Mouse (Mus musculus): ENCODE data around the gene Shank1.
A peak's percentile ranks its signal among the peaks of the same experiment; 100 is the strongest.

The Shank1 gene

DNA sequence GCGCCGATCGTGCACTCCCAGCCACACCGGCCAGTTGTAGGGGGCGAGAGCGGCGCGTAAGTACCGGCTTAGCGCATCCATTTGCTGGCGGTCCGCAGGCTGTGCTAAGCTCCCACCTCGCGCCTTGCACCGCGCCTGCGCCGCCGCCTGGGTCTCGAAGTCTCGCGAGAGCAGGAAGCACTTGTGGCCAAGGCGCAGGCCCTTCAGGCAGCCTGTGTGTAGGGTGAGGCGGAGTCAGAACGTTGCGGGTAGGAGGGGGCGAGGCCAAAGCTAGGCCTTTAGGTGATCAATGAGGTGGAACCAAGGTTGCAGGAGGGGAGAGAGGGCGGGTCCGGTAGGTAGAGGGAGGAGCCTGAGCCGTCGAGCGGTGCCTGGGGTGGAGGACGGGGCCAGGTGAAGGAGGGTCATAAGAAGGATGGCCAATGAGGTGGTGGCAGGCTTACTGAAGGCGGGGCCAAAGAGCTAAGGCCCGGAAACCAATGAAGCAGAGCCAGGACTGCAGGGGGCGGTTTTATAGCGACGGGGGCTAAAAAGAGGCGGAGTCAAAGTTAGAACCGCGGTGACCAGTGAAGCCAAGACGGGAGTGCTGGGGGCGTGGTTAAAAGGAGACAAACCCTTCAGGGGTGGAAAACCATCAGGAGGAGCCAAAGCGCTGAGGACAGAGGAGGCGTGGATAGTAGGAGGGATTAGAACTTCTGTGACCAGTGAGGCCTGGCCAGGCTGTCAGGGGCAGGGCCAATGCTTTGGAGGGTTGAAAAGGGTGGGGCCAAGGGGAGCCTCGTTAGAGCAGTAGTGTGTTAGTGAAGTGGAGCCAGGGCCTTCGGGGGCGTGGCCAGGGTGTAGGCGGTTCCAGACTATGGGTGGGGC, 5.0 kb upstream of the Shank1 start:
- peak; percentile 97 to 99 for DNase-seq

DNA sequence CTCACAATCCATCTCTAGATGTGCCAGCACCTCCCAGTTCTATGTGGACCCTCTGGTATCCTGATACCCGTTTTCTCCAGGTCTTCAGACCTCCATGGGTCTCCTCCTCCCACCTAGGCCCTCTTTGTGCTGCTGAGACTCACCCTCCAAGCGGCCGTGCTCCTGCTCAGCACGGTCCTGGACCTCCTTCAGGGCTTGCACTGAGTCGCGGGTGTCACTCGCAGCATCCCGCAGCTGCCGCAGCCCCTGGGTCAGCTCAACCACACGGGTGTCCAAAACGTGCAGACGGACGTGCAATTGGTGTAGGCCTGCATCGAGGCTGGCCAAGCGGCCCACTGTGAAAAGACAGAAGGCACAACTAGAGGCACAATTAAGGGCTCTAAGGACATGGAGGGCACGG, 4.4 kb upstream of the Shank1 start:
- DNase-seq: peak in 1 of 2 experiments; percentile 31

DNA sequence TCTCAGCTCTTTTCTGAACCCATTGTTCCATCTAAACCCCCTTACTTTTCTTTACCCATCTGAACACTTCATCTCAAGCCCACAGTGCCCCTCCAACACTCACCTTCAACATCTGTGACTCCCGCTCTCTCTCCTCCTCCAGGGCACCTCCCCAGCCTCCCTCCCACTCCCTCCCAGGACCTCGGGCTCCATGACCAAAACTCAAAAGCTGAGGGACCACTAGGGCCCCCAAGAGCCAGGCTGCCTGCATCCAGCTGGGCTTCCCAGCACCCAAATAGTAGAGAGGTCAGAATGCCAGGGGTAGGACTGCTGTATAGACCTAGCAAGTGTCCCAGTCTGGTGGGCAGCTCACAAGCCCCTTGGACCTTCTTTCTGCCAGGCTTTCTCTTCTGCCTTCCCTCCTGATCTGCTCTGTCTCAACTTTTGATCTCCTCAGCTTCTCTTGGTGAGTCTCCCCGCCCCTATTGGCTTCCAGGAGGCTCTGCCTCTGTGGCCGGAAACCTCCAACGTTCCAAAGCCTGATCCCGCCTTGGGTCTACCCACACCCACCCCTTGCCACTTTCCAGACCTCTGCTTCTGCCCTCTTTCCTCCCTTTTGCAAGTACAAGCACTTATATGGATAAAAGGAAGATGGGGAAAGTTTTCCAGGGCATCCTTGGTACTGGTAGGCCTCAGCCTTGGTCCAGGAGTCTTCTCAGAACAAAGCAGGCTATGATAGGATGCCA, 3.4 kb upstream of the Shank1 start, which contains the start of gene Clec11a:
Gene Clec11a, minus strand, starts transcription at position 387 of the 725 bp plus-strand sequence.
- DNase-seq: peak in 1 of 2 experiments; percentile 42

DNA sequence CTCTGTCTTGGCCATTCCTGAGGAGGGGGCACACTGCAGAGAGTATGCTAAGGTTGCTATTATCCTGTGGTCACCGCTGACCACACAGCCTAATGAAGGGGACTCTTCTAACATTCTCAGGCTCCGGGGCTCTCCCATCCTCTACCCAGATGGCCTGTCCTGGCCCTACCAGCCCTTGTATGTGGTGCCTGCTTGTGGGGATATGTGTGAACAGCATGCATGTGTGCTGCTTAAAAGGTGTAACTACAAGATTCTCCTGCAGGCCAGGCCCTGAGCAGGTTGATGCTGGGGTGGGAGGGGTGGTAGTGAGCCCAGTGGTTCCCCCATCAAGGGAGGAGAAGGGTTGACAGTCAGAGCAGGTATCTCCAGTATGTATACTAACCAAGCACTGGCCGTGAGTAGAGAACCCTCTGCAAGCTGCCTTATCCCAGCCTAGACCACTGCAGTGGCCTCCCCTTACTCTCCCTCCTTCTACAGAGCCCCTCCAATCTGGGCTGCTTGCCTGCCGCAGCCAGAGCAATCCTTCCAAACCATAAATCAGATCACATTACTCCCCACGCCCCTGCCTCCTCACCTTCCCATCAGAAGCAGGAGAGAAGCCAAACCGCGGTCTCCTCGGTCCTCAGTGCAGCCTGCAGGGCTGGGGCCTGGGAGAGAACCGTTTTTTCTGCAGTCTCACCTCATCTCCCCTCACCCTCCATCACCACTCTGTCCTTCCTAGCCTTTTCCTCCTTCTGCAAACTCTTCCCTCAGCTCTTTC, 2.6 kb upstream of the Shank1 start:
- DNase-seq: no peak

DNA sequence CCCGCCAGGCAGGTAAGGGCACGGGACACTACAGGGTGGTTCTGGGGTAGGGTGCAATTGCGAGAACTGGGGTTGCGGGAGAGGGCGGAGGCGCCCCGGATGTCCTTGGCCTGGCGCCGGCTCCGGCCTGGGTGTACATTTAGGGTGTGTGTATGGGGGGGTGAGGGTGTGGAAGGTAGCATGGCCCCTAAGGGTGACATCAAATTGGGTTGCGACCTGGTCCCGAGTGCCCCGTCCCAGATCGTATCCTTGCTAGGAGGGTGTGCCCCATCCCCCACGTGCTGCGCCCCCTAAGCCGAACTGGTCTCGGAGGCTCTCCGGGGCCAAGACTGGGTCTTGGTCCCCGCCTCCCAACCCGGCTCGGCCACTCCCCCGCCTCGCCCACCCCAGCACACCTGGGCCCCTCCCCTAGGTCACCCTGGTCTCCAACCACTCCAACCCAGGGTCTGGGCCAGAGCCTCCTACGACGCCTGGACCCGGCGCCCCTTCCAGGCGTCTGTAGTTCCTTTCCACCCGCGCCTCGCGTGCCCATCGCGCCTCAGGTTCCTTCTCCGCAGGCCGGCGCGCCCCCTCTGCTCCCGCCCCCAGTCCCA, 328 bp downstream of the Shank1 start:
- no peak for DNase-seq

DNA sequence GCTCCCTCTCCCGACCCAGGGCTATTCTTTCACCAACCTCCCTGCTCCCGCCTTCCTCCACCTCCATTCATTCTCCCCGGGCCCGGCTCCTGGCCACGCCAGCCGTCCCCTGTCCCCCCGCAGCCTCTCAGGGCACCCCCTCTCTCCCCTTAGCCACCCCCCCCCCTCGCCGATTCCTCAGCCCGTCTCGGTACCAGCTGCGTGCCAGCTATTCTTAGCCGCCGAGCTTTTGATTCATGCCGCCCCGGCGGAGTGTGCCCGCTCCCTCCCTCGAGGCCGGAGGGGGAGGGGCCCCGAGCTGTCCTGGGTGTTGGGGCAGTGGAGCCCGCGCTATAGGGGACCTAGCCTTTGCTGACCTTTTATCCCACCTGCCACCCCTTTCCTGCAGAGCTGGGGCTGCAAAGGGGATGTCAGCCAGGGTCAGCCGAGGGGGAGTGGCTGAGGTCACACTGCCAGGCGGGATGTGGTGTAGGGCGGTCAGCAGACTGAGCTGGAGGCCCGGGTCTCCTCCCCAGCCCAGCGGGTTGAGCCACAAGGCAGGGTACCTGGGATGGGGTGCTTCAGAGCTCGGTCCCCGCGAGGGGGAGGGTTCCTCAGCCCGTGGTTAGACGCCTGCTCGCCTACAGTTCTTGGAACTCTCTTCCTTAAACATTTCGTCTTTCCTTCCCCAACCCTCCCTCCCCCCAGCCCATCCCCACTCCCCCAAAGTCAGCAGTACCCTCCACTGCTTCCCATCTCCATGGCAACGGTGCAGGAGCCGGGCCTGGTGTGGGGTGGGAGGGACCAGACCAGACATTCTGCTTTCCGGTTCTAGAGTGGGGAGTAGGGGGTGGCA, 1.0 kb downstream of the Shank1 start:
- DNase-seq: peak in 1 of 2 experiments; percentile 45

DNA sequence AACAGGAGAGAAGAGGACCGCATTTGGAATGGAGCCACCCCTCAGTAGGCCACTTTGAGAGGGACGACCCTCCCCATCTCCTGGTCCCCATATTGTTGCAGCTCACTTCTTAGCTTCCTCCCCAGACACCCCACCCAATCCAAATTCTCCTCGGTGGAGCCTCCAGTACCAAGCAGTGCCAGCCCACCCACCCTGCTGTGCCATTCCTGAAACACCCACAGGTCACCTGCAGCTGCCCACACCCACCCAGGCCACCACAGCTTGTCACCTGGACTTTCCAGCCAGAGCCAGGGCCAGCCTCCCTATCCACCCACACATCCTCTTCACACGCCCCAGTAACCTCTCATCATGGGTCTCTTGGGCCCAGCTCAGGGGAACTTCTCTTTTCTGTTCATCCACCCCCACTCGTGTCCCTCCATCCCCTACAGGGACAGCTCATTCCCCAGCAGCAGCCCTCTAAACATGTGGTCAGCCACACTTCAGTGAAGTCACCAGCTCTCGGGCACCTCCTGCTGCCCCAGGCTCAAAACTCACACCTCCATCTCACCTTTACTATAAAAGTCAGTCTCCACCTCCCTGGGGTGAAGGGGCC, 1.8 kb downstream of the Shank1 start:
- DNase-seq: peak in 1 of 2 experiments; percentile 27

DNA sequence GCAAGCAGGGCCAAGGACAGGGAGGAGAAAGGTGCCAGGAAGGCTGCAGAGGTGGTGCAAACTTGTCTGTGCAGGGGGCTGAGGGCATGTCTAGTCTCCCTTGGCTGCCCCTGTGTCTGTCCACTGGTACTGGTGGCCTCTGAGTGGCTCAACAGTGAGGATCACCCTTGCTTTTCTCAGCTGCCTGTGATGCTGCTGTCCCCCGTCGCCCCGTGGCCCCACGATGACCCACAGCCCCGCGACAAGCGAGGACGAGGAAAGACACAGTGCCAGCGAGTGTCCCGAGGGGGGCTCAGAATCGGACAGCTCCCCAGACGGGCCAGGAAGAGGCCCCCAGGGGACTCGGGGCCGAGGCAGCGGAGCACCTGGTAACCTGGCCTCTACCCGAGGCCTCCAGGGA, 2.4 kb downstream of the Shank1 start:
- no peak for DNase-seq

DNA sequence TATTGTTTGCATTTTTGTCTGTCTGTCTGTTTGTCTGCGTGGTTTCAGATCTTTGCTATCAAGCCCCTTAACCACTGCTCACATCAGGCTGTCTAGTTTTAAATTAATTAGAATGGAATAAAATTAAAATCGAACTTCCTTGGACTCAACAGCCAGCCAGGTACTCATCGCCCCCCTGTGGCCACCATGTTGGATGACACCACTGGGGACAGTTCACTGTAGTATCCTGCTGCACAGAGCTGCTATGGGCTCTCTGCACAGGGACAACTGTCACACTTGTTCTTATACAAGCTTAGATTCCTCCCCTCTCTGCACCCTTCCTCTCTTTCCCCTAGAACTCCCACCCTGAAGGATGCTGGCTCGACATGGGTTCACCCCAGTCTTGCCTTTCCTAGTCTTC, 7.9 kb downstream of the Shank1 start:
- peak in 1 of 2 experiments; percentile 24 for DNase-seq

DNA sequence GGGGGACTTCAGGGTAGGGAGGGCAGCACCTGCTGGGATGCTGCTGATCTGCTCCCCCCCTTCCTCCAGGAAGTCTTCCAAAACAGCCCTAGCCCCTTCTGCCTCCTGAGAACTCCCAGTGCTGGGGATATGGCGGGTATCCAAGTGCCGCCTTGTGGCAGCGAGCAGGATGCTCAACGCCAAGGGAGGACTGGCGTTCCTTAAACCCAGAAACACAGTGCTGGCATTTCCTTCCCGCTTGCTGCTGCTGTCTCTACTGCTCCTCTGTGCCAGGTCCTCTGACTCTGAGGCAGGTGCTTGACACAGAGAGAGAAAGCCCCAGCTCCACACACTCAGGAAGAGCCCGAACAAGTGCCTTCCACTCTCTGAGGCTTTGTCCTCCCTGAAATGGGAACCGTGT, 10.8 kb downstream of the Shank1 start:
- no peak for DNase-seq

DNA sequence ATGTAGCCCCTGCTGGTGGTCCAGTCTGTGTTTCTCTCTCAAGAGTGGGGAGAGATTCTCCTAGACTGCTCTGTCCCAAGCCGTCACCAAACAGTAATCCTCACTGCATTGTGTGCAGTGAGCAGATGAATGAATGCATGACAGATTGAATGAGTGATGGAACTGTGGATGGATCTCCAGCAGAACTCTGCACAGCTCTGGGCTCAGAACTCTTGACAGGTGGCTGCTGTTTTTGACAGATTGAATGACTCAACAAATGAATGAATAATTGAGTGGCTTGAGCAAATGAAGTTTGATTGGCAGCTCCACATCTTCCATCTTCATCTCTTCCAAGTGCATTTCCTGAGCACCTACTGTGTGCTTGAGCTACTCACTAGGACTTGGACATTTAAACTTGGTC, 12.2 kb downstream of the Shank1 start:
- no peak for DNase-seq

DNA sequence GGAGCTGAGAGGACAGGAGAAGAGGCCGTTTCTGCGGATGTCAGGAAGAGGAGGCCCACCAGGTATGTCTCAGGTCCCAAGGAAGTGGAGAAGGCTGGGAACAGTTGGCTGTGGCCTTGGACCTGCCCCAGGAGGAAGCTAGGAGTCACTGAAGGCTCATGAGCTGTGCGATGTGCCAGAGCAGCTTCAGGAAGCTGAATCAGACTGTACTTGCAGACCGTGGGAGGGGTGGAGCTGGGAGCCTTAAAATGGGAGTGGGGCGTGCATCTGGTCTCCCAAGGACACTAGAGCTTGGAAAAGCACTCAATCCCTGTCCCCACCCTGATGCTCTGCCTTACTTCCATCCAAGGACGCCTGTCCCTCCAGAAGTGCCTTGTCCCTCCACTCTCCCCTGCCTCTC, 16.6 kb downstream of the Shank1 start:
- DNase-seq: no peak

DNA sequence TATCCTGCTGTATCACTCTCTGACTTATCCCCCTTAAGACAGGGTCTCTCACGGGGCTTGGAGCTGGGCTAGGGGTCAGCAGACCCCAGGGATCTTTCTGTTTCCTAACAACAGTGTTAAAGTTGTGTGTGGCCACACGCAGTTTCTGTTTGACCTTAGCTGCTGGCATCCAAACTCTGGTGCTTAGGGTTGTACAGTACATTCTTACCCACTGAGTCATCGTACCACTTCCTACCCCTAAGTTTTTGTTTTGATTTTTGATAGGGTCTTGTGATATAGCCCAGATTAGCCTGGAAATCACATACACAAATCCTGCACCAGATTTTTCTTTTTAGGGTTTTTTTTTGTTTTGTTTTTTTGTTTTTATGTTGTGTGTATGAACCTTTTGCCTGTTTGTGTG, 22.3 kb downstream of the Shank1 start:
- DNase-seq: no peak

DNA sequence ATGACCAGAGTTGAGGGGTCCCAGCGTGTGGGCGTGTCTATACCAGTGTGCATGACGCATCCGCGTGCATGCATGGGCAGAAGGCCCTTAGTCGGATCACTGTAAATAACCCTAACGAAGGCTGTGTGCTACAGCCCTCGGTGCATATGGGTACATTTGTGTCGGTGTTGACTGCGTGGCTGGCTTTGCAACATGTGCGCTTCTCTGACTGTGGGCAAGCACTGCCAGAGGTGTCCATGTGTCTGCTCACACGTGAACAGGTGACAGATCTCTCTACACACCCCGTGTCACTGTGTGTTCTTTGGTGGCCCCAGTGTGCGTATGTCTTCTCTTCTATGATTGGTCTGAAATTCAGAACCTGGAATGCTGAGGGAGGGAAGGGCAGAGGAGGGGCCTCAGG, 24.1 kb downstream of the Shank1 start:
- DNase-seq: no peak

DNA sequence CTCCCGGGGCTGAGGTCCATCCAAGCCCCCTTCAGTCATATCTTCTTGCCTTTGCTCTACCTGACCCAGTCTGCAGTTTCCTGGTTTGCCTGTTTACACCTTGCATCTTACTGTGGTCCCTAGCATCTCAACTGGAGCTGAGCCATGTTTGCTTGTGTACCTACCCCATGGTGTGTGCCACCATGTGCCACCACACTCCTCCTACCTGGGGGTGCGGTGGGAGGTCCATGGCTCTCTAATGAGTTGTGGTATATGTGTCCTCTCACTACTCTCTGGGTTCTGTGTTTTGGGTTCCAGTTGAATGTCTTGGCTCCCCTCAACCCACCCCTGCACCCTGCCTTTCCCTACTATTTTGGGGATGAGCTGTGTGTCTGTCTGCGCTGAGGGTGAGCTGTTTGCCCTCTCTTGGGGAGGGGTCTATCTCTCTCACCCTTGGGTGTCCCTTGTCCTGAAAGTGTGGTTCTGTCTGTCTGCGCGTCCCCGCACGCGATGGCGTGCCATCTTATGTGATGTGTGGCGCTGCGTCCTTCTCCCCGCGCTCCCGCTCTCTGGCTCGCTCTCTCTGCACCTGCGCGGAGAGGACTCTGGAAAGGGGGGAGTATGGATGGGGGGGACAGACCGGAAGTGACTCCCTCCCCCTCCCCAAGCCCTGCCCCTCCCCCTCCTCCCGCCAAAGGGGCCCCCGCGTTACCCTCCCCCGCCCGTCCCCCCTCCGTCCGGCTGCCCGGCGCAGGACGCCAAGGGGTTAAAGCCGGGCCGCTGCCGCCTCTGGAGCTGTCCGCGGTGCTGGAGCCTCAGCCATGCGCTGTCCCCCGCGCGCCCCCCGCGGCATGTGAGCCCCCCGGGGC, 25.2 kb downstream of the Shank1 start:
- peak in 1 of 2 experiments; percentile 45 for DNase-seq

DNA sequence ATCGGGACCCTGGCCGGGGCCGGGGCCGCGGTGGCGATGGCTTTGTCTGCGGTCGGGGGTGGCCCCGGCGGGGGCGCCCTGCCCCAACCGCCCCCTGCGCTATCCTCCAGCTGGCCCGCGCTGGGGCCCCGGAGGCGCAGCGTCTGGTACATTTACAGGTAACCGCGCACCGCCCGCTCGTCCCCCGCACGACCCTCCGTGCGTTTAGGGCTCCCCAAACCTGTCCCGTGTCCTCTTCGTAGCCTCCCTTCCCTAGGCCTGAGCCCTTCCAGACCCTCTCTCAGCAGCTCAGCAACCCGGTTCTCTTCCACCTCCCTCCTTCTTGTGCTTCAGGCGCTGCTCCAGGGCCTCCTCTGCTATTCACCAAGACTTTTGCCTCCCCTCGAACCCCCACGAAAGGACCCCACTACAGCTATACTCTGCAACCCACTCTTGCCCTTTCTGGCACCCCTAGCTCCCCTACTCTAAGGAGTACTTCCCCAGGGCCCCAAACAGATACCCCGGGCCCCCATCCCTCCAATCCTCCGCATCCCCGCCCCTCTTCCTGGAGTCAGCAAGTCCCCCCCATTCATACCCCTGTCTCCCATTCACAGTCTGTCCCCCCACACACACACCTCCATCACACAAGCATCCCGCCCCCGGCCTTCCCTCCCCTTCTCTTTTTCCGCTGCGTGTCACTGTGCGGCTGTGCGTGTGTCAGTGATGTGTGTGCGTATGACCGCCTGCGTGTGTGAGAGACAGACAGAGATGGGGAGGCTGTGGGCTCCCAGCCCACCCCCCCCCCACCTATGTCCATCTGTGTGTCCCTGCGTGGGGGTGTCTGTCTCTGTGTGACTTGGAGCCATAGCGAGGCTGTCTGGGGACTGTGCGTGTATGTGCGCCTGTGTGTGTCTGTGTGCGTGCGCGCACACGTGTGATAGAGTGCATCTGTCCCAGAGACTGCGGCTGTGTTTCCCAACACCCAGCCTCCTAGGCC, 26.3 kb downstream of the Shank1 start:
- no peak for DNase-seq

DNA sequence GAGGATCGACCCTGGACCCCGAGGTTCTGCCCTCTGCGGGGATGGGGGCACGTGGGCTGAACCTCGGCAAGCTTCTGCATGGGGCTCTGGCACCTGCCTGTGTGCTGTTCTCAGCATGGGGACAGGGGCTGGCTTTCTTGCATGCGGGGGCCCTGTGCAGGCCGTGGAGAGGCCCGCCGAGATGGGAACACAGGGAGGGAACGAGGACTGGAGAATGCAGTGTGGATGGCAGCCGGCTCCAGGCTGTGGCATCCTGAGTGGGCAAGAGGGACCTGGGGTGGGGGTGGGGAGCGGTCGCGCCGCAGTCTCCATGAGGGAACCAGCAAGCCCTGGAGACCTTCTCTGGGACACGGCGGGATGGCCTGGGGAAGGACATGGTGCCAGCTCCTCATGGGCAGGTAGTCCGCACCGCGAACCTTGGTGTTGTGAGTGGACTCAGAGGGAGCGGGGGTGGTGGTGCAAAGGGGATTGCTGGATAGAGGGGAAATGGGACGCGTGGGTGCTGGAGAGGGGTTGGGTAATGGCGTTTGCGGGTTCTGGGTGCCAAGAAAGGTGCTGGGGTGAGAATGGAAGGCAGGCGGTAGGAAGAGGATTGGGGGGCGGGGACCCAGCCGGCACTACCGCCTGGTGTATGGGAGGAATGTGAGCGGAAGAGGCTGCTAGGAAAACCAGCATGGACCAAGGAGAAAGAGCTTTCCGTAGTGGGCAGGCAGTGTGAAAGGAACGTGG, 27.2 kb downstream of the Shank1 start:
- no peak for DNase-seq

DNA sequence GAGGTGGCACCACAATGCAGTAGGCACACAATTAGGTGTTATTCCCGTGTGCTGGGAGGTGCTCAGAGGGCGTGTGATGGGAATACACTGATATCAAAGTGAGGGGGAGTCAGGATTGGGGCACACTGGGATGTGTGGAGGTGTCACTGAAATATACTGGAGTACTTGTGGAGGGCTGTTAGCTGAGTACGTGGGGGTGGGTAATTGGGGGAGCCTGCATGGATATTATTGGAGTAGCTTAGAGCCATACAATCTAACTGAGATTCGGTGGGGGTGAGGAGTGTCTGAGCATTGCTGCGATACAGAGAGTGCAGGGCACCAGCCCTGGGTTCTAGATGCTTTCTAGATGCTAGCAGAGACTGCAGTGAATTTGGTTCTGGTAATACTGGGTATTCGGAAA, 30.2 kb downstream of the Shank1 start:
- no peak for DNase-seq

DNA sequence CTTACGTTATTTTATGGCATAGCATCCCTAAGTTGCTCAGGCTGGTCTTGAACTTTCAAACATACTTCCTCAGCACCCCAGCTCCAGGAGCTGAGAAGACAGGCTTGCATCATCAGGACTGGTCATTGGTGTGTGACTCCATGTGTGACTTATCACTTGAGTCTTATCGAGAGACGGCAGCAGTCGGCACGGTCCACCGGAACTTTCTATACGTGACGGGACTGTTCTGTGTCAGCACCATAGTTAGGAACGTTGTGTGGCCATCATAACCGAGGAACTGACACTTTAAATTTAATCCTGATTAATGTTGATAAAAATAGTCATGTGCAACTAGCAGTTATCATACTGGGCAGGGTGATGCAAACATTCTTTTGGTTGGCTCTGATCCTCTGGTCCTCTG, 31.1 kb downstream of the Shank1 start:
- no peak for DNase-seq

Data from lung, postnatal 4 days (tissue).